Mouse (Mus musculus): ENCODE data around the gene Mus81.

GRCm38 (mm10) chr19:5511074-5511632 lies 23.0 kb upstream of the Mus81 start:
- no peak for TF ChIP-seq POLR2A (IDR thresholded peaks at IDR 0.05; ENCODE audit: low read depth, low read length)
- no peak for TF ChIP-seq CTCF (IDR thresholded peaks at IDR 0.05; ENCODE audit: extremely low read depth, insufficient read depth, insufficient read length, insufficient replicate concordance)
